Mouse (Mus musculus): Measurements from ENCODE around the gene Mindy4.

Gene Mindy4

DNA sequence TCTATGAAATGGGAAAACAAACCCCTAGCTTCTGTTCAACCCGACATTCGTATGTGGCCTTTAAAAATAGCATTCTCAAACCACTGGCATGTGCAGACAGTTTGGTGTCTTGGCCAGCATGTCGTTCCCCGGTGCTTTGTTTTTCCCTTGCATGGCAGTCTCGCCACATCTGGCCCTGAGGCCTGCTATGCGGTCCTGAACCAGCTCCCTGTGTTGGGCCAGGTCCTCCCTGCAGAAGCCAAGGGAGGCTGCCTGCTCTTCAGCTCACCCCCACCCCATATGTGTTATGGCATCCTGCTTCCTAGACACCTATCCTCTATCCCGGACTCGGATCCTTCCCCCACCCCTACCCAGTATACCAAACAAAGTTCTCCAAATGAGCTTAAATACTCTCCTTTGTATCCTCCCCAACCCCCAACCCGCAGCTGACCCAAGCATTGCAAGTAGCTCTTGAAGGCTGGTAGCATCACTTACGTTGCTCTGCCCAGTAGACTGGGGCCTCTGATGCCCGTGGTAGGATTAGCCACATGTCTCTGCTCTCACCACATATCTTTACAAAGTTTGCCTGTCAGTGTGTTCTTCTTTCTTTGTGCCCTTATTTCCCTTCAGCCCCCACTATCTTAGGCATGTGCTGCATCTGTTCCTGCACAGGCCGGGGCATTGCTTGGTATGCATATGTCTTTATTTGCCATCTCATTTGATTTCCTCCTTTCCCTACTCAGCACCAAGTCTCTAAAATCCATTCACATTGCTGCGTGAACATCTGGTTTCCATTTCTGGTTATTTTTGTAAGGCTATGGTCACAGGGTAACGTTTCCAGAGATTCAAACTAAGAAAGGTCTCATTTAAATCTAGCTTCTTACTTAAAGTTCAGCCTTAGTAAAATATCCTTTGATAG lies 55.5 kb downstream of the Mindy4 start:
- no peak for DNase-seq

DNA sequence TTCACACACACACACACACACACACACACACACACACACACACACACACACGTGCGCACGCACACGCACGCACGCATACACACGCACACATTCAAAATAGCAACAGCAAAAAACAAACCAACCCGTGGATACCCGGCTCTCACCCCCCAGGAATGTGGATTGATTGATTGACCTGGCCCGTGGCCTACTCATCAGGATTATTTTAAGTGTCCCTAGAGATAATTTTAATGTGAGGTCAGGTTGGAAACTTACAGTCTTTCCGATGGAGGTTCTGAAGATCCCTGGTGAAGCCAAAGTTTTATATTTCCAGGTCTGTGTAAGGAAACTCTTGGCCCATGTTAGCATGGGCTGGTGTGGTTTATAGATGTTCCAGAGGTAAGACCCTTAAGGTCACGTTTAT lies 59.0 kb downstream of the Mindy4 start:
- no peak for DNase-seq

- no peak for DNase-seq
These were observed 60.4 kb downstream of the Mindy4 start for GRCm38 (mm10) chr6:55263490-55264046.

- DNase-seq: no peak
These were observed 61.7 kb downstream of the Mindy4 start for GRCm38 (mm10) chr6:55264741-55265366.

GRCm38 (mm10) chr6:55272952-55273351 lies 69.8 kb downstream of the Mindy4 start:
- DNase-seq: peak; percentile 91

DNA sequence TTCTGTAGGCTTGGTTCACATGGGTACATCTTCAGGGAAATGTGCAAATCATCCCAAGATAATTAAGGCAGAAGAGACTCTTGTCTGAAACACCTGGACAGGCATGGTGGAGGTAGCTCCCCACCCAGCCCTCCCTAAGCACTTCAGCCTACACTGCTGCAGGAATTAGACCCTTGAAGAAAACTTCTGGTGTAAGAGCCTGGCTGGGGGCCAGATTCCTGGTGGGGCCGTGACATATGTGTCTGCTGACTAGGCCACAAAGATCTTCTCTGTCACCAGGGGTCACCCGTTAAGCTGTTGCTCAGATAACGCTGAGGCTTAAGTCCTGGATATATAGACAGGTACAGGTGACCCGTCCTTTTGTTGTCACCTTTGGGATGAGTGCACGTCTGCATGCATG lies 70.3 kb downstream of the Mindy4 start:
- peak; percentile 56 for DNase-seq

DNA sequence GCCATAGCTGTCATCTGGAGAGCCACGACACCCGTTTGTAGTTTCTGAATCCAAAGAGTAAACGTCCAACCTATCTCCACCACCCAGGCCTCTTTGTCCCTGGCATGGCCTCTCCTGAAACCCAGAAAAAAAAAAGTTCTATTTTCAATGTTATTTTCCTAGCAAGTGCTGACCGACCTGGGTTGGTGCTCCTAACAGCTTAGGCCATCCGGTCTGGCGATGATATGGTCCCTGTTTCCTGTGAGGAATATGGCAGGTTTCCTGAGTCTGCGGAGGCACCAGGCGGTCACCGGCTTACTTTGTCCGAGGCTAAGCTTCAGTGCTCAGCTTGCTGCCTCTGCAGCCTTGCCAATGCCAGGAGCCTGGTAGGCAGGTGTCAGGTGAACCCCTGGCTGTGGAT lies 71.8 kb downstream of the Mindy4 start:
- DNase-seq: no peak

DNA sequence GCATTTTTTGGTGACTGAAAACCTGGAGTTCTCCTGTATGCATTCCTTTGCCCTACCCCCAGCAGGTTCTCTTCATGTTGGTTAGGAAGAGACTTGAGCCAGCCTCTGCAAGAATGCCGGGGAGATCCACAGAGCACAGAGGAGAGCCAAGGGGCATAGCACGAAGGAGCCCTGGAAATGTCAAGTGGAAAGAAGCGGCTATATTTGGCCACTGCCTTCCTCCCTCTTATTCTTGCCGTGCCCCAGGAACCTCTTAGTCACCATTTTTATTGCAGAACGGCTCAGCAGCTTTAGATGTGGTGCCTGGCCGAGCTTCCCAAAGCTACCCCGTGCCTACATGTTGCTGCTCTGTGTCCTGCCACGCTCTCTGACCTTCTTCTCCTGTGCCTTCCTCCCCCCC lies 72.6 kb downstream of the Mindy4 start:
- DNase-seq: no peak

DNA sequence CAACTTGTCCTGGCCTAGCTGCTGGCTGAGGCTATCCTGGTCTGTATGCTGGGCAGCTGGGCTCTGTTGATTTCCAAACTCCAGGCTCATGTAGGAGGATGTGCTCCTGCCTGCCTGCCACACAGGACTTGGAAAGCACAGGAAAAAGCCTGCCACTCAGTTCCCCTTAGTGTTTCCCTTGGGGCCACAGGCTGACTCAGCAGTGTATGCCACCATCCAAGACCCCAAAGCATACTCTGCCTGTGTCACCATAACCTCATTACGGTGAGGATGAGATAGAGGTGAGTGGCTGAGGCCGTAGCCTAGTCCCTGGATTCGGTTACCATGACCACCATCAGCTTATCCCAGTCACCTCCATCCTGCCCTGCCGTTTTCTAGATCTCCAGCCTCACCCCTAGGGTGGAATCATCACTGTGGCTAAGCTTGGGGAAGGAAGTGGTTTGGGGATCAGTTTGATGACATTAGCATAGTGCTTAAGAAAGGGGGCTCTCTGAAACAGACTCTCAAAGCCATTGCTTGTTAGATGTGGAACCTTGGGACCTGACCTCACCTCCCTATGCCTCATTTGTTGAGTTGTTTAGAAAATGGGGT lies 73.6 kb downstream of the Mindy4 start:
- DNase-seq: no peak

DNA sequence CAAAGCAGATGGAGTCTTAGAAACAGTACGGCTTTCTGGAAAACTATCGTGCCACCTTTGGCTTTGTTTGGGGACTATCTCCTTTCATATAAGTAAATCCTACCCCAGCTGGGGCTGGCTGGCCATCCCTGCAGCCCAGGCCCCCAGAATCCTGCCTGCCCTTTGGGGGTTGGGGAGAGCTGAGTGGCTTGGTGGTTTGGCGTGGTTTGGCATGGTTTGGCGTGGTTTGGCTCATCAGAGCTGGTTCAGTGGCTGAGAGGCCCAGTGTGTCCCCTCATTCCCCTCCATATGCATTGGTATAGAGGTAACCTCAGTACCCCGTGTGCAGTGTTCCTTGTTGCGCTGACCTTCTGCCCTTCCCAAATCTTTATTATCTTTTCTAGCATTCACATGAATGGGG lies 74.9 kb downstream of the Mindy4 start:
- DNase-seq: no peak

DNA sequence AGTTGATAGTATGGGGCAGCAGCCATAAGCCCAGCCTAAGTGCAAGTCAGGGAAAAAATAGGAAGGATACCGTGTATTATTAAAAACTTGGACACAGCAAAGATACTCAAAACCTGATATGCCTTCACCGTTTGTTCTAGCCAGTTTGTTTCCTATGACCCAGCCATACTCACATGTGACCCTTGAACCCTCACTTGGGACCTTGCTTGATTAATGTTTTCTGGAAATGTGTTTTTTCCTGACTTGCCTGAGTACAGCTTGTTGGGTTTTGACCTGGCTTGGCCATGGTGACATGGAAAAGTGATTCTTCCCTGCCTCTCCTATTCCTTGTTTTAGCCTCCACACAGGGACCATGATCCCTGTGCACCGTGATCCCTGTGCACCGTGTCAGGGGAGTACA lies 75.3 kb downstream of the Mindy4 start:
- no peak for DNase-seq

- DNase-seq: no peak
These were observed 77.8 kb downstream of the Mindy4 start for GRCm38 (mm10) chr6:55280979-55281378.

GRCm38 (mm10) chr6:55281687-55282086 lies 78.5 kb downstream of the Mindy4 start:
- DNase-seq: no peak

- DNase-seq: no peak
These were observed 79.2 kb downstream of the Mindy4 start for GRCm38 (mm10) chr6:55282348-55282747.

- DNase-seq: peak; percentile 71
These were observed 82.0 kb downstream of the Mindy4 start for GRCm38 (mm10) chr6:55285218-55285617.

DNA sequence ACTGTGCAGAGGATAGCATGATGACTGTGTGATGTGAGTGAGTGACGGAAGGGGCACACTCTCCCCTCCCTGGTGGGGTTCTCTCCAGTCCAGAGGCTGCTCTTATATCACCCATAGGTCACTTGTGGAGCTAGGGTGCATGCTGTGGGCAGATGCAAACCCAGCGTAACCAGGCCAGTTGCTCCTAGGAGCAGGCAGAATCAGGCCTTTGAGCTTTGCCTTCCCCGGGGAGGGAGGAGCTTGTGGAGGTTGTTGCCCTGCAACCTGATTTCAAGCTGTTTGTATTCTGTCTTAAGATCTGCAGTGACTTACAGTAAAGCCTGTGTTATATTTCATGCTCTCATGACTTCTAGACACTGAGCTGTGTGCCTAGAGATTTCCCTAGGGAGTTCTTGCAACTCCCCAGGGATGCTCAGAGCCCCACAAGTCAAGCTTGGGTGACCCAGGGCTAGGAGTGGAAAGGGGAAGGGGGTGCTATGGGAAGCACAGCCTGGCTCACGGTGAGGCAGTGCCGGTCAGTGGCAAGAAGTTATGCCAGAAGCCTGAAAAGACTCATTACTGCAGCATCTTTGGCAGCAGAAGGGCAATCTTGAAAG lies 84.9 kb downstream of the Mindy4 start:
- no peak for DNase-seq

- peak; percentile 17 for DNase-seq
These were observed 91.5 kb downstream of the Mindy4 start for GRCm38 (mm10) chr6:55294549-55295131.

DNA sequence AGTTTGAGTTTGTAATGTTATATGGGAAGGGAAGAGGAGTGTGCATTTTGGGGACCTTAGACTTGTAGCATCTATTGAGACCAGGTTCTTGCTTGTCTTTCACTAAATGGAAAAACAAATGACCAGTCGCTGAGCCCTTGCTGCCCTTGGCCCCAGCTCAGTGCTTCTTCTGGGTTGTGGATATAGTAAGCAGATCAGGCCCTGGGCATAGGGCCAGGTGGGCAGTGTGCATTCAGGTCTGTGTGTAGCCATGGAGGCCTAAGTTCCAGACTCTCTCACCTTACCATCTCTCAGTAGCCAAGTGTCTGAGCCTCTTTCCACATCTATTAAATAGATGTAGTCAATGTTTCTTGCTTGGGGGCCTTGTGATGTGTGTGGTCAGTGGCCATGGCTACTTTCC lies 92.1 kb downstream of the Mindy4 start:
- DNase-seq: no peak

DNA sequence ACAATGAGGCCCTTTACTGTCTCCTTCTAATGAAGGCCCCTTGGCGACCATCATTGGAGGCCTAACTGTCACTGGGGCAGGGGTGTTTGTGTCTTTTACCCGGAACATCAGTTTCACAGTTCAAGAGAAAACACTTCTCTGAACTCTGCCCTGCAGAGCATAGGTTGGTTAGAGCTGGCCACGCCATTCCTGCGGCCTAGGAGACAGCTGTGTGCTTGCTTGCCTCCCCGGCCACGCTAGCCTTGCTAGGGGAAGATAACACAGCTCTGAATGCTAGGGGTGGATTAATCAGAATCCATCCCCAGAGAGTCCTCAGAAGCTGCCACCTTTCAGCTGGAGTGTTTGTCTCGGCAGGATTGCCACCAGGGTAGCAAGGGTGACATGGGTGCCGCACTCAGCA lies 96.3 kb downstream of the Mindy4 start:
- DNase-seq: no peak

- DNase-seq: no peak
These were observed 96.7 kb downstream of the Mindy4 start for GRCm38 (mm10) chr6:55299917-55300316.

GRCm38 (mm10) chr6:55300704-55301103 lies 97.5 kb downstream of the Mindy4 start:
- DNase-seq: no peak

GRCm38 (mm10) chr6:55310179-55310578 lies 107.0 kb downstream of the Mindy4 start:
- DNase-seq: no peak

GRCm38 (mm10) chr6:55311962-55312361 lies 108.8 kb downstream of the Mindy4 start:
- no peak for DNase-seq

Measured in retina, postnatal 1 day (tissue).